In genomic region chr7:34847900-34848299, GRCm38 (mm10) we compare ENCODE assay signal across 25 mouse cellular contexts. TPM values are rescaled to one million over a fixed set of nuclear protein-coding genes. Genes with fewer than 3 reads are reported as not detected.
DNase-seq lines count a peak whose midpoint lies in the region; ATAC-seq and TF ChIP-seq lines count a peak whose summit lies in the region.
"Had no signal": no experiment of that assay in that cellular context is flagged by ENCODE, and none has a peak within 500 bp of the region (broad histone marks: within the 10 kb centered on the region; RNA-seq: fewer than 3 reads in every experiment).

No protein-coding gene starts in this region.

- no peak for TF ChIP-seq POLR2A in liver, adult 2 months (IDR thresholded peaks at IDR 0.05; ENCODE audit: extremely low read depth, insufficient read depth, low read length)

- no peak overlapping the region for H3K9ac ChIP-seq in forebrain, embryonic 12.5 days
- H3K9ac ChIP-seq in liver, adult 2 months (ENCODE audit: low read depth, low read length) = no peak overlapping the region
- H3K9ac ChIP-seq in liver, embryonic 11.5 days (ENCODE audit: low read depth, low read length) = no peak overlapping the region
- no peak overlapping the region for H3K9ac ChIP-seq in midbrain, embryonic 11.5 days (ENCODE audit: low read length)
- H3K9ac ChIP-seq in midbrain, embryonic 16.5 days (ENCODE audit: low read depth, low read length) = no peak overlapping the region
- H3K9ac ChIP-seq in stomach, embryonic 16.5 days (ENCODE audit: low read length) = no peak overlapping the region
- H3K9ac ChIP-seq: embryonic facial prominence, embryonic 13.5 days; forebrain, postnatal 0 days; hindbrain, embryonic 15.5 days had no signal

- ATAC-seq in forebrain, embryonic 12.5 days (ENCODE audit: low FRiP score) = no peak
- no peak for ATAC-seq in liver, embryonic 11.5 days (replicated peaks; ENCODE audit: low FRiP score)
- peak; percentile 36; the same call in 1 of the 2 replicates for ATAC-seq in midbrain, embryonic 11.5 days (ENCODE audit: low FRiP score)
- ATAC-seq in midbrain, embryonic 16.5 days = no peak
- peak; percentile 47; the same call in 1 of the 2 replicates for ATAC-seq in stomach, embryonic 16.5 days (ENCODE audit: insufficient read depth, low FRiP score)
- ATAC-seq: activated CD4-positive, CD25-positive, alpha-beta regulatory T cell, adult 4 months had no signal

- no peak for DNase-seq in forebrain, embryonic 10.5 days (ENCODE audit: extremely low spot score, low spot score)
- DNase-seq in liver, adult 2 months (ENCODE audit: extremely low read depth, low read depth, low spot score) = peak; percentile 63
- no peak for DNase-seq in liver, embryonic 11.5 days (ENCODE audit: low spot score)
- no peak for DNase-seq in midbrain, embryonic 11.5 days (ENCODE audit: low spot score, missing footprints)
- DNase-seq in spleen, postnatal 14 days (ENCODE audit: low spot score in 2 of 2) = no peak
- DNase-seq: adrenal gland, adult 8-10 months; adrenal gland, postnatal 25 days; cerebellum, adult 11-12 months; cerebellum, adult 8-10 months; cerebellum, postnatal 36 days; gastrocnemius, adult 2 months; gastrocnemius, postnatal 14 days; heart, adult 11 months had no signal

- no peaks in the 10 kb centered on the region for H3K27me3 ChIP-seq in forebrain, embryonic 10.5 days (ENCODE audit: poor library complexity, severe bottlenecking)
- no peaks in the 10 kb centered on the region for H3K27me3 ChIP-seq in forebrain, embryonic 12.5 days
- no peaks in the 10 kb centered on the region for H3K27me3 ChIP-seq in liver, adult 2 months (ENCODE audit: control insufficient read depth, insufficient read depth, low read length)
- no peaks in the 10 kb centered on the region for H3K27me3 ChIP-seq in liver, embryonic 11.5 days (replicated peaks; ENCODE audit: control insufficient read depth, insufficient read depth, low read length)
- no peaks in the 10 kb centered on the region for H3K27me3 ChIP-seq in midbrain, embryonic 11.5 days (ENCODE audit: control insufficient read depth, insufficient read depth, low read length)
- no peaks in the 10 kb centered on the region for H3K27me3 ChIP-seq in midbrain, embryonic 16.5 days (ENCODE audit: control insufficient read depth, insufficient read depth, low read depth, low read length)
- no peaks in the 10 kb centered on the region for H3K27me3 ChIP-seq in stomach, embryonic 16.5 days (ENCODE audit: control insufficient read depth, insufficient read depth, low read length)
- H3K27me3 ChIP-seq: embryonic facial prominence, embryonic 13.5 days; hindbrain, embryonic 15.5 days had no signal

- H3K9me3 ChIP-seq in forebrain, embryonic 10.5 days = peaks cover 10% of the 10 kb centered on the region
- H3K9me3 ChIP-seq in forebrain, embryonic 12.5 days = no peaks in the 10 kb centered on the region
- no peaks in the 10 kb centered on the region for H3K9me3 ChIP-seq in liver, embryonic 11.5 days (ENCODE audit: control insufficient read depth, low read length)
- peaks cover 3% of the 10 kb centered on the region; the same call in 1 of the 2 replicates for H3K9me3 ChIP-seq in midbrain, embryonic 11.5 days (ENCODE audit: control insufficient read depth, low read length)
- 0 out of 2 replicates have a peak, but pooled peaks cover 3% of the 10 kb centered on the region for H3K9me3 ChIP-seq in midbrain, embryonic 16.5 days (replicated peaks; ENCODE audit: control insufficient read depth, low read length, poor library complexity, severe bottlenecking)
- H3K9me3 ChIP-seq in stomach, embryonic 16.5 days (replicated peaks; ENCODE audit: control insufficient read depth, low read length) = no peaks in the 10 kb centered on the region
- H3K9me3 ChIP-seq: embryonic facial prominence, embryonic 13.5 days; hindbrain, embryonic 15.5 days had no signal

- H3K27ac ChIP-seq in forebrain, embryonic 10.5 days = peak overlapping the region; percentile 30; the same call in 1 of the 2 replicates
- no peak overlapping the region for H3K27ac ChIP-seq in forebrain, embryonic 12.5 days
- no peak overlapping the region for H3K27ac ChIP-seq in liver, adult 2 months (replicated peaks; ENCODE audit: insufficient read depth, low read depth, low read length)
- H3K27ac ChIP-seq in liver, embryonic 11.5 days (ENCODE audit: low read depth, low read length) = no peak overlapping the region
- H3K27ac ChIP-seq in midbrain, embryonic 11.5 days (ENCODE audit: low read depth, low read length) = peak overlapping the region; percentile 44; the same call in 1 of the 2 replicates
- no peak overlapping the region for H3K27ac ChIP-seq in midbrain, embryonic 16.5 days (ENCODE audit: low read length)
- no peak overlapping the region for H3K27ac ChIP-seq in stomach, embryonic 16.5 days (ENCODE audit: low read length)
- H3K27ac ChIP-seq: embryonic facial prominence, embryonic 10.5 days; embryonic facial prominence, embryonic 13.5 days; gastrocnemius, adult 2 months; hindbrain, embryonic 15.5 days had no signal

- H3K4me2 ChIP-seq in forebrain, embryonic 12.5 days = no peak overlapping the region
- H3K4me2 ChIP-seq in liver, embryonic 11.5 days = no peak overlapping the region
- H3K4me2 ChIP-seq in midbrain, embryonic 11.5 days = no peak overlapping the region
- H3K4me2 ChIP-seq in midbrain, embryonic 16.5 days (ENCODE audit: low read length) = no peak overlapping the region
- H3K4me2 ChIP-seq in stomach, embryonic 16.5 days (ENCODE audit: low read depth, low read length) = no peak overlapping the region
- H3K4me2 ChIP-seq: embryonic facial prominence, embryonic 13.5 days; heart, embryonic 11.5 days; hindbrain, embryonic 15.5 days had no signal

- no peaks in the 10 kb centered on the region for H3K79me2 ChIP-seq in liver, adult 2 months (ENCODE audit: control insufficient read depth, insufficient read depth, low read length)

- no peak overlapping the region for H3K4me3 ChIP-seq in forebrain, embryonic 10.5 days
- H3K4me3 ChIP-seq in forebrain, embryonic 12.5 days (replicated peaks) = no peak overlapping the region
- no peak overlapping the region for H3K4me3 ChIP-seq in liver, adult 2 months (ENCODE audit: insufficient read depth, low read depth, low read length)
- H3K4me3 ChIP-seq in liver, embryonic 11.5 days (ENCODE audit: low read depth, low read length) = no peak overlapping the region
- H3K4me3 ChIP-seq in midbrain, embryonic 11.5 days (ENCODE audit: low read depth, low read length) = no peak overlapping the region
- H3K4me3 ChIP-seq in midbrain, embryonic 16.5 days (ENCODE audit: low read depth, low read length) = no peak overlapping the region
- H3K4me3 ChIP-seq in stomach, embryonic 16.5 days (replicated peaks; ENCODE audit: low read length) = no peak overlapping the region
- H3K4me3 ChIP-seq: embryonic facial prominence, embryonic 10.5 days; embryonic facial prominence, embryonic 13.5 days; erythroblast, embryonic 14.5 days; gastrocnemius, adult 2 months; hindbrain, embryonic 15.5 days had no signal

- peaks cover 20% of the 10 kb centered on the region for H3K4me1 ChIP-seq in forebrain, embryonic 10.5 days
- H3K4me1 ChIP-seq in forebrain, embryonic 12.5 days = peaks cover 18% of the 10 kb centered on the region
- H3K4me1 ChIP-seq in liver, adult 2 months (ENCODE audit: control insufficient read depth, insufficient read depth, low read length) = no peaks in the 10 kb centered on the region
- H3K4me1 ChIP-seq in liver, embryonic 11.5 days (replicated peaks; ENCODE audit: control insufficient read depth, insufficient read depth, low read length) = no peaks in the 10 kb centered on the region
- peaks cover 11% of the 10 kb centered on the region for H3K4me1 ChIP-seq in midbrain, embryonic 11.5 days (ENCODE audit: control insufficient read depth, insufficient read depth, low read length)
- H3K4me1 ChIP-seq in midbrain, embryonic 16.5 days (ENCODE audit: control insufficient read depth, insufficient read depth, low read length) = peaks cover 16% of the 10 kb centered on the region
- H3K4me1 ChIP-seq in stomach, embryonic 16.5 days (ENCODE audit: control insufficient read depth, insufficient read depth, low read length) = no peaks in the 10 kb centered on the region
- H3K4me1 ChIP-seq: embryonic facial prominence, embryonic 13.5 days had no signal

- WGBS in forebrain, embryonic 10.5 days = 93% methylated on average over 6 of the region's 6 CpGs
- 86% methylated on average over 6 of the region's 6 CpGs for WGBS in forebrain, embryonic 12.5 days
- 50% methylated on average over 6 of the region's 6 CpGs for WGBS in liver, adult 2 months
- 83% methylated on average over 6 of the region's 6 CpGs for WGBS in liver, embryonic 11.5 days
- WGBS in midbrain, embryonic 11.5 days = 77% methylated on average over 6 of the region's 6 CpGs
- 67% methylated on average over 6 of the region's 6 CpGs for WGBS in midbrain, embryonic 16.5 days
- 66% methylated on average over 6 of the region's 6 CpGs for WGBS in stomach, embryonic 16.5 days

- H3K36me3 ChIP-seq in forebrain, embryonic 10.5 days (replicated peaks) = no peaks in the 10 kb centered on the region
- H3K36me3 ChIP-seq in forebrain, embryonic 12.5 days (replicated peaks) = no peaks in the 10 kb centered on the region
- H3K36me3 ChIP-seq in liver, adult 2 months (ENCODE audit: control insufficient read depth, insufficient read depth, low read length) = no peaks in the 10 kb centered on the region
- H3K36me3 ChIP-seq in liver, embryonic 11.5 days (ENCODE audit: control insufficient read depth, insufficient read depth, low read length) = no peaks in the 10 kb centered on the region
- H3K36me3 ChIP-seq in midbrain, embryonic 11.5 days (ENCODE audit: control insufficient read depth, insufficient read depth, low read length) = no peaks in the 10 kb centered on the region
- no peaks in the 10 kb centered on the region for H3K36me3 ChIP-seq in midbrain, embryonic 16.5 days (ENCODE audit: control insufficient read depth, insufficient read depth, low read length)
- no peaks in the 10 kb centered on the region for H3K36me3 ChIP-seq in stomach, embryonic 16.5 days (ENCODE audit: control insufficient read depth, insufficient read depth, low read length)
- H3K36me3 ChIP-seq: embryonic facial prominence, embryonic 10.5 days; embryonic facial prominence, embryonic 13.5 days; hindbrain, embryonic 15.5 days had no signal

- TF ChIP-seq CTCF in liver, adult 2 months (IDR thresholded peaks at IDR 0.05; ENCODE audit: low read depth, low read length) = no peak

RNA-seq across cellular contexts. Expression of gene Chst8, which starts 35.4 kb away (rescaled TPM):
- 4.3 and 5.7 TPM in 2 replicates for polyA plus RNA-seq in forebrain, embryonic 10.5 days (2016; fragmentation: Nextera tagmentation; extraction: Ambion mirVana)
- polyA plus RNA-seq in forebrain, embryonic 12.5 days (2016; fragmentation: Nextera tagmentation; extraction: Ambion mirVana) = 13.5 and 15.9 TPM in 2 replicates
- total RNA-seq in liver, adult 2 months (2014; rRNA removed) = 0.07 and 0.28 TPM in 2 replicates
- 0.09 and 0.35 TPM in 2 replicates for polyA plus RNA-seq in liver, adult 2 months (2012; rRNA removed)
- 0.75 and 0.79 TPM in 2 replicates for polyA plus RNA-seq in liver, embryonic 11.5 days (2014; fragmentation: Nextera tagmentation; extraction: Ambion mirVana)
- polyA plus RNA-seq in midbrain, embryonic 11.5 days (2014; fragmentation: Nextera tagmentation; extraction: Ambion mirVana) = 9.6 and 10.1 TPM in 2 replicates
- 12.7 and 15.3 TPM in 2 replicates for polyA plus RNA-seq in midbrain, embryonic 16.5 days (2015; fragmentation: Nextera tagmentation; extraction: Ambion mirVana)
- polyA plus RNA-seq in stomach, embryonic 16.5 days (2015; fragmentation: Nextera tagmentation; extraction: Ambion mirVana) = 2.8 and 3.0 TPM in 2 replicates
- total RNA-seq: heart, adult 8-10 months; hematopoietic stem cell, adult 5-6 weeks had no signal
- polyA plus RNA-seq: activated CD4-positive, CD25-positive, alpha-beta regulatory T cell, adult 4 months; erythroblast, embryonic 14.5 days had no signal

Comparison
In these comparisons a context has a peak if more than half of its experiments do, and no peak if none do; other contexts are left out.
1. H3K27ac ChIP-seq: peak in forebrain, embryonic 10.5 days (single experiment) and midbrain, embryonic 11.5 days (single experiment); none in forebrain, embryonic 12.5 days (single experiment), liver, adult 2 months (single experiment), liver, embryonic 11.5 days (single experiment), midbrain, embryonic 16.5 days (single experiment) and stomach, embryonic 16.5 days (single experiment).
2. ATAC-seq: peak in midbrain, embryonic 11.5 days (single experiment) and stomach, embryonic 16.5 days (single experiment); none in forebrain, embryonic 12.5 days (single experiment), liver, embryonic 11.5 days (single experiment) and midbrain, embryonic 16.5 days (single experiment).